Mouse (Mus musculus) lung, embryonic 15.5 days (tissue): ENCODE measurements around the gene 1700123L14Rik. TPM values are rescaled to one million over a fixed set of nuclear protein-coding genes. Genes with fewer than 3 reads are reported as not detected.
A peak's percentile ranks its signal among the peaks of the same experiment; 100 is the strongest.
"Not testable (repeated sequence)": the region's sequence is repeated elsewhere in the genome, so short reads cannot be mapped to it uniquely, and the experiment has no call there.

Experiments used
- ATAC-seq: fragments of 200-750 bp; cut with Nextera tagmentation; 2 replicates; pipeline ENCODE4 v1.8.0; 2017; ENCODE audit warnings: moderate number of reproducible peaks, borderline replicate concordance; ENCODE audit not compliant: low FRiP score, low TSS enrichment; ENCODE audit errors: extremely low read depth
- H3K27ac ChIP-seq: fragments of 300-500 bp; sonication (generic); 2 replicates; pipeline ENCODE4 v1.5.1; 2015; ENCODE audit warnings: moderate library complexity, mild to moderate bottlenecking, inconsistent platforms
- H3K27me3 ChIP-seq: fragments of 300-500 bp; sonication (generic); 2 replicates; pipeline ENCODE4 v1.6.1; 2015; ENCODE audit warnings: inconsistent platforms
- H3K36me3 ChIP-seq: fragments of 300-500 bp; sonication (generic); 2 replicates; pipeline ENCODE4 v1.6.1; 2015; ENCODE audit warnings: inconsistent platforms
- H3K4me1 ChIP-seq: fragments of 300-500 bp; sonication (generic); 2 replicates; pipeline ENCODE4 v1.6.1; 2015; ENCODE audit warnings: inconsistent platforms
- H3K4me2 ChIP-seq: fragments of 300-500 bp; sonication (generic); 2 replicates; pipeline ENCODE4 v1.6.1; 2015; ENCODE audit warnings: inconsistent platforms, mild to moderate bottlenecking, moderate library complexity
- H3K4me3 ChIP-seq: fragments of 300-500 bp; sonication (generic); 2 replicates; pipeline ENCODE4 v1.5.1; 2015; ENCODE audit warnings: mild to moderate bottlenecking, inconsistent platforms
- H3K9ac ChIP-seq: fragments of 300-500 bp; sonication (generic); 2 replicates; pipeline ENCODE4 v1.6.1; 2015; ENCODE audit warnings: inconsistent platforms
- H3K9me3 ChIP-seq: fragments of 300-500 bp; sonication (generic); 2 replicates; pipeline ENCODE4 v1.6.1; 2016; ENCODE audit warnings: inconsistent platforms
- WGBS: fragments of 180-500 bp; shearing (Covaris S2); methylation state at CpG from one replicate; pipeline ENCODE4 v1.1.7; 2015; 5-methylcytosine and 5-hydroxymethylcytosine counted together
- polyA plus RNA-seq: library from polyadenylated mRNA; unstranded; fragments of >200 nt; fragmentation: Nextera tagmentation; extraction: Ambion mirVana; gene quantifications from 2 replicates; pipeline ENCODE4 v1.2.1, GENCODE M21; 2015

1700123L14Rik gene
- polyA plus RNA-seq, result not detected in 2 replicates

GRCm38 (mm10) chr6:96165818-96166379, at the start of gene 1700123L14Rik:
Gene 1700123L14Rik (minus strand): TSS chr6:96166243.
- Histone ChIP-seq H3K36me3 (no peaks in the 10 kb centered on the region), H3K27ac (no peak within 1 kb of the TSS), H3K4me3 (no peak within 1 kb of the TSS), H3K9me3 (no peaks in the 10 kb centered on the region), H3K4me1 (no peaks in the 10 kb centered on the region), H3K9ac (no peak within 1 kb of the TSS), H3K27me3 (no peaks in the 10 kb centered on the region), H3K4me2 (no peak within 1 kb of the TSS)
- no peak for ATAC-seq
- 77% methylated on average over 18 of the region's 18 CpGs for WGBS

GRCm38 (mm10) chr6:96205395-96205794, 39.4 kb upstream of the 1700123L14Rik start:
- no peaks in the 10 kb centered on the region for H3K9me3 ChIP-seq
- no peaks in the 10 kb centered on the region for H3K27me3 ChIP-seq
- H3K4me3 ChIP-seq, result no peak overlapping the region
- H3K4me1 ChIP-seq, result no peaks in the 10 kb centered on the region
- no peak overlapping the region for H3K9ac ChIP-seq
- H3K27ac ChIP-seq, result no peak overlapping the region
- H3K4me2 ChIP-seq, result no peak overlapping the region
- 94% methylated on average over 2 of the region's 2 CpGs for WGBS
- no peaks in the 10 kb centered on the region for H3K36me3 ChIP-seq
- ATAC-seq, result no peak

- not testable (repeated sequence) for H3K4me2 ChIP-seq, H3K27me3 ChIP-seq, H3K9me3 ChIP-seq, H3K36me3 ChIP-seq, H3K4me1 ChIP-seq, ATAC-seq, H3K27ac ChIP-seq, H3K9ac ChIP-seq, H3K4me3 ChIP-seq
- WGBS, result 84% methylated on average over 2 of the region's 2 CpGs
Observed at GRCm38 (mm10) chr6:96198991-96199390, 32.9 kb upstream of the 1700123L14Rik start.

- no peaks in the 10 kb centered on the region for H3K9me3 ChIP-seq
- H3K36me3 ChIP-seq, result no peaks in the 10 kb centered on the region
- WGBS, result 68% methylated on average over 2 of the region's 2 CpGs
- H3K27ac ChIP-seq, result no peak overlapping the region
- ATAC-seq, result no peak
- H3K4me1 ChIP-seq, result no peaks in the 10 kb centered on the region
- H3K4me3 ChIP-seq, result no peak overlapping the region
- H3K9ac ChIP-seq, result no peak overlapping the region
- no peaks in the 10 kb centered on the region for H3K27me3 ChIP-seq
- H3K4me2 ChIP-seq, result no peak overlapping the region
Observed at GRCm38 (mm10) chr6:96186517-96186916, 20.5 kb upstream of the 1700123L14Rik start.

- Histone ChIP-seq H3K9me3 (no peaks in the 10 kb centered on the region), H3K27ac (no peak overlapping the region), H3K4me2 (no peak overlapping the region), H3K9ac (no peak overlapping the region), H3K27me3 (no peaks in the 10 kb centered on the region), H3K4me1 (no peaks in the 10 kb centered on the region), H3K36me3 (no peaks in the 10 kb centered on the region), H3K4me3 (no peak overlapping the region)
- WGBS, result 73% methylated on average over 4 of the region's 4 CpGs
- no peak for ATAC-seq
Observed at GRCm38 (mm10) chr6:96183392-96183791, 17.3 kb upstream of the 1700123L14Rik start.

GRCm38 (mm10) chr6:96178530-96178929, 12.5 kb upstream of the 1700123L14Rik start:
- no peaks in the 10 kb centered on the region for H3K9me3 ChIP-seq
- no peak overlapping the region for H3K9ac ChIP-seq
- H3K4me2 ChIP-seq, result no peak overlapping the region
- ATAC-seq, result no peak
- no peak overlapping the region for H3K27ac ChIP-seq
- no peak overlapping the region for H3K4me3 ChIP-seq
- no peaks in the 10 kb centered on the region for H3K4me1 ChIP-seq
- H3K36me3 ChIP-seq, result no peaks in the 10 kb centered on the region
- H3K27me3 ChIP-seq, result no peaks in the 10 kb centered on the region

- Histone ChIP-seq H3K4me3 (no peak overlapping the region), H3K27ac (no peak overlapping the region), H3K27me3 (no peaks in the 10 kb centered on the region), H3K9ac (no peak overlapping the region), H3K9me3 (no peaks in the 10 kb centered on the region), H3K4me2 (no peak overlapping the region), H3K36me3 (no peaks in the 10 kb centered on the region), H3K4me1 (no peaks in the 10 kb centered on the region)
- 72% methylated on average over 3 of the region's 3 CpGs for WGBS
- ATAC-seq, result no peak
Observed at GRCm38 (mm10) chr6:96173681-96174080, 7.6 kb upstream of the 1700123L14Rik start.

- Histone ChIP-seq H3K4me2 (no peak overlapping the region), H3K27ac (no peak overlapping the region), H3K4me3 (no peak overlapping the region), H3K27me3 (no peaks in the 10 kb centered on the region), H3K36me3 (no peaks in the 10 kb centered on the region), H3K9me3 (no peaks in the 10 kb centered on the region), H3K4me1 (no peaks in the 10 kb centered on the region), H3K9ac (no peak overlapping the region)
- no peak for ATAC-seq
Observed at GRCm38 (mm10) chr6:96167031-96167430, 988 bp upstream of the 1700123L14Rik start.

- Histone ChIP-seq H3K9me3 (no peaks in the 10 kb centered on the region), H3K36me3 (no peaks in the 10 kb centered on the region), H3K4me2 (no peak overlapping the region), H3K27ac (no peak overlapping the region), H3K27me3 (no peaks in the 10 kb centered on the region), H3K9ac (no peak overlapping the region), H3K4me1 (no peaks in the 10 kb centered on the region), H3K4me3 (no peak overlapping the region)
- ATAC-seq, result no peak
- WGBS, result 85% methylated on average over 13 of the region's 13 CpGs
Observed at GRCm38 (mm10) chr6:96165403-96165802, 640 bp downstream of the 1700123L14Rik start.

GRCm38 (mm10) chr6:96143326-96143725, 22.7 kb downstream of the 1700123L14Rik start:
- no peak overlapping the region for H3K9ac ChIP-seq
- no peak for ATAC-seq
- H3K4me3 ChIP-seq, result no peak overlapping the region
- no peak overlapping the region for H3K4me2 ChIP-seq
- 78% methylated on average over 1 of the region's 1 CpGs for WGBS
- H3K36me3 ChIP-seq, result no peaks in the 10 kb centered on the region
- H3K27me3 ChIP-seq, result no peaks in the 10 kb centered on the region
- no peak overlapping the region for H3K27ac ChIP-seq
- no peaks in the 10 kb centered on the region for H3K9me3 ChIP-seq
- H3K4me1 ChIP-seq, result no peaks in the 10 kb centered on the region

GRCm38 (mm10) chr6:96116534-96117272, 49.3 kb downstream of the 1700123L14Rik start:
- H3K4me1 ChIP-seq, result peaks cover 14% of the 10 kb centered on the region

GRCm38 (mm10) chr6:96116148-96116533, 49.9 kb downstream of the 1700123L14Rik start:
- ATAC-seq, result peak; percentile 31; the same call in 1 of the 2 replicates
- Histone ChIP-seq H3K27me3 (no peaks in the 10 kb centered on the region), H3K4me3 (peak overlapping the region; percentile 58), H3K9me3 (no peaks in the 10 kb centered on the region), H3K27ac (no peak overlapping the region), H3K4me2 (peak overlapping the region; percentile 96), H3K9ac (peak overlapping the region; percentile 51), H3K4me1 (peaks cover 14% of the 10 kb centered on the region), H3K36me3 (no peaks in the 10 kb centered on the region)
- WGBS, result 6% methylated on average over 6 of the region's 6 CpGs

More at GRCm38 (mm10) chr6:96116534-96117272, 49.3 kb downstream of the 1700123L14Rik start:
- 1% methylated on average over 32 of the region's 32 CpGs for WGBS
- Histone ChIP-seq H3K27me3 (no peaks in the 10 kb centered on the region), H3K4me2 (peak overlapping the region; percentile 96), H3K4me3 (peak overlapping the region; percentile 58), H3K9ac (peak overlapping the region; percentile 51), H3K27ac (no peak overlapping the region; the same call in 1 of the 2 replicates), H3K36me3 (no peaks in the 10 kb centered on the region), H3K9me3 (no peaks in the 10 kb centered on the region)
- peak; percentile 74 for ATAC-seq
